Mouse (Mus musculus): ENCODE measurements around the gene Tcp11l2.

DNA sequence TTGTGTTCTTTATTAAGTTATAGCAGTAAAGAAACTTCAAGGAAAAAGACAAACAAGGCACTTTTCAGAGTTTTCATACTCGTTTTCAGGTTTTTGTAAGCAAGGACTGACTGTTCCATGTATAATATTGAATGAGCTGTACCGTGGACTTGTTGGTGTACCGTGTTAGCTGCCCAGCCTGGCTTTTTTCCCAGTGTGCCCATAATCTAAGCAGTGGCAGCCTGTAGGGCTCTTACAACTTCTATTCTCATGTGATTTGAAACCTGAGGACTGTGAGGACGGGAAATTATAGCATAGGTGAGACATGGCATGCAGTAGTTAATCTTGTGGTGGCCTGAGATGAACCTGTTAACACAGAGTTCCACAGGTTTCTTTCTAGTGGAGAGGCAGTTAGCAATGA lies 62.0 kb downstream of the Tcp11l2 start:
- no peak for TF ChIP-seq ZC3H11A (IDR thresholded peaks at IDR 0.05; ENCODE audit: borderline replicate concordance, low read depth, low read length)
- no peak for TF ChIP-seq ZNF384 (IDR thresholded peaks at IDR 0.05; ENCODE audit: low read depth, low read length)
- no peak for TF ChIP-seq CHD2 (IDR thresholded peaks at IDR 0.05; ENCODE audit: low read depth, low read length)
- no peak for TF ChIP-seq MAFK (IDR thresholded peaks at IDR 0.05; ENCODE audit: insufficient read depth, low read depth, low read length)

Measured in ES-E14 (cell line).